Mouse (Mus musculus) liver, postnatal 0 days (tissue): ENCODE results near the gene Fbxo40.

Experiments used
- CTCF ChIP-seq: sonication (generic); IDR thresholded peaks from 2 replicates; pipeline ENCODE4 v1.5.1; 2016; ENCODE audit warnings: antibody characterized with exemption, low read depth
- EP300 ChIP-seq: IDR thresholded peaks from 2 replicates; pipeline ENCODE4 v1.6.1; 2016; ENCODE audit warnings: antibody characterized with exemption, low read depth, mild to moderate bottlenecking

GRCm38 (mm10) chr16:36987399-36987798 lies 2.9 kb downstream of the Fbxo40 start:
- TF ChIP-seq EP300 (no peak), CTCF (no peak)
